Comparison of ENCODE assay signal across 8 mouse cellular contexts in the genomic region with DNA sequence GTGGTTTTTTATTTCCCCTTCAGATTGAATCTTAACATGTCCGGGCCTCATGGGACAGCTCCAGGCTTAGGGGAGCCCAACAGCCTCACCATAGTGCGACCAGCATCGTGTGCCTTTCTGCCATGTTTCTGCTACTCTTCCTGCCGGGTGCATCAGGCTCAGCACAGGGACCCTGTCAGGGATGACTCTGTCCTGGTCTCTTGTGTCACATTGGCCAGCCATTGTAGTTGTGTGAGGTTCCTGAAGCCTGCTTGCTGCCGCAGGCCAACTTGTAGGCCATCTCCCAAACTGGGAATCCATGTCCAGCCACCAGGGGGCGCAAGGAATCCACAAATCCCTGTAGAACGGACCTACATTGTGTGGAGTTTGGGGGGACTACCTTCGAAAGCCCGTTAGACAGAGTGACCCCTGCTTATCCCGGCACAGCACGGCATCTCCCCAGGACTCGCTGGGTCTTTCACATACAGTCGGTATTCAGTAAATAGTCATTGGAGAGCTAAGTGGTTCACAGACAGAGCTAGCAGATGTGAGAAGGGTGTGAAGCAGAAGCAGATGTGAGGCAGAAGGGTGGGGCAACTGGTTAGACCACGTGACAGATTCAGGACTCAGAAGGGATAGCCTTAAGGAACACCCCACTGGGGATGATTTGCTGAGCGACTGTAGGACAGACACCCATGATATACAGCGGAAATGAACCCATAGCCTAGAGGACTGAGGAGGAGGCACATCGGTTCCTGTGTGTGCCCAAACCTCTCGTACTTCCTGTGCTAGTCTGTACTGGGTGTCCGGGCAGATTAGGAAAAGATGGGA. TPM values are rescaled to one million over a fixed set of nuclear protein-coding genes. Genes with fewer than 3 reads are reported as not detected.
A peak's percentile ranks its signal among the peaks of the same experiment; 100 is the strongest.
DNase-seq lines count a peak whose midpoint lies in the region; ATAC-seq and TF ChIP-seq lines count a peak whose summit lies in the region.

No protein-coding gene starts in this region.

- no peak for TF ChIP-seq POLR2A in MEL (IDR thresholded peaks at IDR 0.05; ENCODE audit: control insufficient read depth in 1 of 2, insufficient read depth in 1 of 2, low read depth in 1 of 2, low read length in 2 of 2, poor library complexity in 1 of 2)

- H3K27ac ChIP-seq in MEL (ENCODE audit: control insufficient read depth, low read depth, low read length), result no peak overlapping the region
- no peak overlapping the region for H3K27ac ChIP-seq in forebrain, embryonic 15.5 days (replicated peaks)
- 0 out of 2 replicates have a peak overlapping the region, but pooled peaks have one; percentile 13 for H3K27ac ChIP-seq in hindbrain, embryonic 10.5 days

- peaks cover 4 to 18% of the 10 kb centered on the region in 2 experiments for H3K4me1 ChIP-seq in MEL (ENCODE audit: control insufficient read depth in 1 of 2, insufficient read depth in 2 of 2, low read length in 2 of 2)
- peaks cover 25% of the 10 kb centered on the region for H3K4me1 ChIP-seq in forebrain, embryonic 15.5 days
- H3K4me1 ChIP-seq in hindbrain, embryonic 10.5 days (replicated peaks), result peaks cover 55% of the 10 kb centered on the region

- H3K36me3 ChIP-seq in MEL (ENCODE audit: control insufficient read depth in 1 of 2, insufficient read depth in 2 of 2, low read length in 2 of 2), result peaks cover 0 to 7% of the 10 kb centered on the region in 2 experiments; a peak in 3 of 4 replicates
- no peaks in the 10 kb centered on the region for H3K36me3 ChIP-seq in forebrain, embryonic 15.5 days
- peaks cover 12% of the 10 kb centered on the region; the same call in 1 of the 2 replicates for H3K36me3 ChIP-seq in hindbrain, embryonic 10.5 days

- no peaks in the 10 kb centered on the region for H3K9me3 ChIP-seq in MEL (replicated peaks; ENCODE audit: insufficient read depth, low read length)
- H3K9me3 ChIP-seq in forebrain, embryonic 15.5 days, result no peaks in the 10 kb centered on the region
- no peaks in the 10 kb centered on the region for H3K9me3 ChIP-seq in hindbrain, embryonic 10.5 days

- H3K4me2 ChIP-seq in forebrain, embryonic 15.5 days (replicated peaks), result no peak overlapping the region

- no peak for TF ChIP-seq EP300 in MEL (IDR thresholded peaks at IDR 0.05; ENCODE audit: low read depth in 1 of 2, low read length in 2 of 2)

- no peak overlapping the region for H3K4me3 ChIP-seq in MEL (ENCODE audit: control insufficient read depth in 1 of 2, insufficient read depth in 1 of 2, low read depth in 2 of 2, low read length in 2 of 2)
- H3K4me3 ChIP-seq in forebrain, embryonic 15.5 days, result no peak overlapping the region
- 0 out of 2 replicates have a peak overlapping the region, but pooled peaks have one; percentile 13 for H3K4me3 ChIP-seq in hindbrain, embryonic 10.5 days

- ATAC-seq in forebrain, embryonic 15.5 days (replicated peaks), result peak; percentile 36; the same call in 1 of the 2 replicates

- DNase-seq in MEL (ENCODE audit: low read depth, low spot score), result peak; percentile 89
- DNase-seq in cerebellum, adult 11 months, result peak; percentile 82
- DNase-seq in hindbrain, embryonic 10.5 days (ENCODE audit: low spot score), result peak; percentile 90
- peak; percentile 76 for DNase-seq in layer of hippocampus, adult 9-11 months
- DNase-seq in lung, postnatal 25 days (ENCODE audit: low spot score), result peak; percentile 85
- DNase-seq in right cerebral cortex, adult 18-20 months, result peak; percentile 79
- peak; percentile 85 for DNase-seq in urinary bladder, adult 2 months (ENCODE audit: low spot score)

- peak; percentile 73 for TF ChIP-seq RAD21 in MEL (IDR thresholded peaks at IDR 0.05; ENCODE audit: low read depth, low read length)

- peak; percentile 90 to 94 (median 94) for TF ChIP-seq CTCF in MEL (IDR thresholded peaks at IDR 0.05 in 2 of 3, conservative IDR thresholded peaks at IDR 0.05 in 1 of 3; ENCODE audit: control insufficient read depth in 1 of 3, insufficient read depth in 1 of 3, low read depth in 2 of 3, low read length in 3 of 3, poor library complexity in 1 of 3, severe bottlenecking in 1 of 3)

- no peak overlapping the region for H3K9ac ChIP-seq in MEL (ENCODE audit: control insufficient read depth, low read depth, low read length, poor library complexity, severe bottlenecking)
- no peak overlapping the region for H3K9ac ChIP-seq in forebrain, embryonic 15.5 days (replicated peaks)

- 24% methylated on average over 19 of the region's 19 CpGs for WGBS in forebrain, embryonic 15.5 days
- WGBS in hindbrain, embryonic 10.5 days, result 24% methylated on average over 19 of the region's 19 CpGs

- no peaks in the 10 kb centered on the region for H3K79me2 ChIP-seq in MEL (ENCODE audit: control insufficient read depth, insufficient read depth, low read length, poor library complexity)

- H3K27me3 ChIP-seq in MEL (ENCODE audit: control insufficient read depth in 1 of 2, insufficient read depth in 2 of 2, low read length in 2 of 2), result no peaks in the 10 kb centered on the region
- H3K27me3 ChIP-seq in forebrain, embryonic 15.5 days, result peaks cover 55% of the 10 kb centered on the region
- H3K27me3 ChIP-seq in hindbrain, embryonic 10.5 days (ENCODE audit: insufficient read depth, poor library complexity, severe bottlenecking), result peaks cover 90% of the 10 kb centered on the region

TF ChIP-seq in MEL, 35 proteins besides CTCF, POLR2A, EP300 and RAD21 (continues in another document):
- TF ChIP-seq NRF1 (IDR thresholded peaks at IDR 0.05; ENCODE audit: insufficient read depth, low read depth, low read length, poor library complexity, severe bottlenecking) (no peak), SMC3 (IDR thresholded peaks at IDR 0.05; ENCODE audit: low read depth, low read length) (peak; percentile 88), MYC (IDR thresholded peaks at IDR 0.05; ENCODE audit: low read depth, low read length) (0 out of 2 replicates have a peak, but pooled peaks have one; percentile 45), USF1 (IDR thresholded peaks at IDR 0.05; ENCODE audit: low read depth, low read length) (peak; percentile 88), GATA1 (IDR thresholded peaks at IDR 0.05; ENCODE audit: low read depth, low read length) (no peak), MYB (IDR thresholded peaks at IDR 0.05; ENCODE audit: low read depth, low read length) (no peak), MAX (IDR thresholded peaks at IDR 0.05; ENCODE audit: low read length) (peak; percentile 70; the same call in 1 of the 2 replicates), MEF2A (IDR thresholded peaks at IDR 0.05; ENCODE audit: extremely low read depth, insufficient replicate concordance, low read depth, low read length, poor library complexity, severe bottlenecking) (no peak), KAT2A (conservative IDR thresholded peaks at IDR 0.05; ENCODE audit: low read depth, low read length) (no peak), ZC3H11A (IDR thresholded peaks at IDR 0.05; ENCODE audit: low read depth, low read length) (peak; percentile 65), BHLHE40 (IDR thresholded peaks at IDR 0.05; ENCODE audit: borderline replicate concordance, low read depth, low read length) (no peak), ZMIZ1 (IDR thresholded peaks at IDR 0.05; ENCODE audit: low read depth, low read length) (no peak), MXI1 (IDR thresholded peaks at IDR 0.05; ENCODE audit: low read depth, low read length) (0 out of 2 replicates have a peak, but pooled peaks have one; percentile 17), JUND (IDR thresholded peaks at IDR 0.05; ENCODE audit: low read depth, low read length) (no peak)

RNA-seq across cellular contexts. Expression of gene Adamtsl5, which starts 8.1 kb away (rescaled TPM):
- total RNA-seq in MEL (2012; rRNA removed), result 2.4 and 3.9 TPM in 2 replicates
- polyA plus RNA-seq in MEL (2012; ENCODE audit: insufficient read depth in 1 of 2, insufficient read length in 2 of 2, low read depth in 1 of 2, low replicate concordance in 2 of 2, missing spikeins in 1 of 2), result 10 to 100 TPM in 1 of 2 experiments, not detected in 1; 16.5 TPM
- 0.32 and 0.61 TPM in 2 replicates for polyA plus RNA-seq in forebrain, embryonic 15.5 days (2015; fragmentation: Nextera tagmentation; extraction: Ambion mirVana)
- 0.45 and 1.3 TPM in 2 replicates for polyA plus RNA-seq in hindbrain, embryonic 10.5 days (2016; fragmentation: Nextera tagmentation; extraction: Ambion mirVana)
- 57.9 and 65.7 TPM in 2 replicates for polyA plus RNA-seq in urinary bladder, adult 2 months (2012; rRNA removed)

RNA-seq across cellular contexts. Expression of gene Reep6, which starts 10.4 kb away (rescaled TPM):
- 3.1 and 3.2 TPM in 2 replicates for total RNA-seq in MEL (2012; rRNA removed)
- 10 to 100 TPM in 1 of 2 experiments, not detected in 1; 27.9 TPM for polyA plus RNA-seq in MEL (2012; ENCODE audit: insufficient read depth in 1 of 2, insufficient read length in 2 of 2, low read depth in 1 of 2, low replicate concordance in 2 of 2, missing spikeins in 1 of 2)
- polyA plus RNA-seq in forebrain, embryonic 15.5 days (2015; fragmentation: Nextera tagmentation; extraction: Ambion mirVana), result 2.6 and 2.9 TPM in 2 replicates
- 7.2 and 11.2 TPM in 2 replicates for polyA plus RNA-seq in hindbrain, embryonic 10.5 days (2016; fragmentation: Nextera tagmentation; extraction: Ambion mirVana)
- polyA plus RNA-seq in urinary bladder, adult 2 months (2012; rRNA removed), result 7.7 and 18.0 TPM in 2 replicates

RNA-seq across cellular contexts. Expression of gene Pcsk4, which starts 10.8 kb away (rescaled TPM):
- 6.1 and 6.5 TPM in 2 replicates for total RNA-seq in MEL (2012; rRNA removed)
- 10 to 100 TPM in 1 of 2 experiments, not detected in 1; 23.1 TPM for polyA plus RNA-seq in MEL (2012; ENCODE audit: insufficient read depth in 1 of 2, insufficient read length in 2 of 2, low read depth in 1 of 2, low replicate concordance in 2 of 2, missing spikeins in 1 of 2)
- polyA plus RNA-seq in forebrain, embryonic 15.5 days (2015; fragmentation: Nextera tagmentation; extraction: Ambion mirVana), result 2.5 and 2.6 TPM in 2 replicates
- polyA plus RNA-seq in hindbrain, embryonic 10.5 days (2016; fragmentation: Nextera tagmentation; extraction: Ambion mirVana), result 3.3 and 3.9 TPM in 2 replicates
- 9.5 and 9.9 TPM in 2 replicates for polyA plus RNA-seq in urinary bladder, adult 2 months (2012; rRNA removed)

RNA-seq across cellular contexts. Expression of gene Plk5, which starts 16.1 kb away (rescaled TPM):
- total RNA-seq in MEL (2012; rRNA removed), result 0.19 TPM in 1 of 2 replicates, not detected in the other
- under 1 TPM in 1 of 2 experiments, not detected in 1; 0.19 TPM for polyA plus RNA-seq in MEL (2012; ENCODE audit: insufficient read depth in 1 of 2, insufficient read length in 2 of 2, low read depth in 1 of 2, low replicate concordance in 2 of 2, missing spikeins in 1 of 2)
- polyA plus RNA-seq in forebrain, embryonic 15.5 days (2015; fragmentation: Nextera tagmentation; extraction: Ambion mirVana), result 2.2 and 2.7 TPM in 2 replicates
- polyA plus RNA-seq in hindbrain, embryonic 10.5 days (2016; fragmentation: Nextera tagmentation; extraction: Ambion mirVana), result 0.22 and 0.44 TPM in 2 replicates
- polyA plus RNA-seq in urinary bladder, adult 2 months (2012; rRNA removed), result 4.5 and 6.4 TPM in 2 replicates

RNA-seq across cellular contexts. Expression of gene 2310011J03Rik, which starts 19.8 kb away (rescaled TPM):
- 68.9 and 81.5 TPM in 2 replicates for total RNA-seq in MEL (2012; rRNA removed)
- polyA plus RNA-seq in MEL (2012; ENCODE audit: insufficient read depth in 1 of 2, insufficient read length in 2 of 2, low read depth in 1 of 2, low replicate concordance in 2 of 2, missing spikeins in 1 of 2), result 10 to 100 TPM in 1 of 2 experiments, not detected in 1; 65.7 TPM
- polyA plus RNA-seq in forebrain, embryonic 15.5 days (2015; fragmentation: Nextera tagmentation; extraction: Ambion mirVana), result 36.9 and 38.1 TPM in 2 replicates
- polyA plus RNA-seq in hindbrain, embryonic 10.5 days (2016; fragmentation: Nextera tagmentation; extraction: Ambion mirVana), result 55.6 and 60.9 TPM in 2 replicates
- 41.8 and 45.6 TPM in 2 replicates for polyA plus RNA-seq in urinary bladder, adult 2 months (2012; rRNA removed)
